Mouse (Mus musculus): ENCODE measurements at regions not wholly inside any gene's neighbourhood (a gene's known extent, or its start where the extent isn't known, plus 50 kb on each side); places are given as distances from the start of the nearest gene placed in this dataset.
A peak's percentile ranks its signal among the peaks of the same experiment; 100 is the strongest.

GRCm38 (mm10) chr11:71886771-71887170 is 137.1 kb downstream of the Wscd1 start:
- DNase-seq (ENCODE audit: low spot score in 2 of 2): no peak

- DNase-seq (ENCODE audit: low spot score in 2 of 2): no peak
These were observed 135.1 kb downstream of the Wscd1 start for GRCm38 (mm10) chr11:71884861-71885260.

DNA sequence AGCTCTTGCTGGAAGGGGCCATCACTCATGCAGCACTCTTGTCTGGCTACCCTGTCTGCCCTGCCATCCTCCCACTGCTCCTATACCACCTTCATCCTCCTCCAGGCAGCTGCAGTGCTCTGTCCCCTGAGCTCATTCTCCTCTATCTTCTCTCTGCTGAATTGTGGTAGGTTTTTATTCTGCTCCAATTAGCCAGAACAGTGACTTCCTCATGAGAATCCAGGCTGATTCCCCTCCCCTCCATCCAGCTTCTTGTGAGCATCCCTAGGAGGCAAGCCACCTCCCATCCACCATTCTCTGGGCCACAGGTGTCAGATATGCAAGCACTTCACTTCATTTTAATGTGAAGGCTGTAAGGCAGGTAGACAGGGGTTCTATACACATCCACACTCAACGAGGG is 132.1 kb downstream of the Wscd1 start:
- no peak for DNase-seq (ENCODE audit: low spot score in 2 of 2)

- no peak for DNase-seq (ENCODE audit: low spot score in 2 of 2)
These were observed 121.6 kb downstream of the Wscd1 start for GRCm38 (mm10) chr11:71871297-71871696.

- DNase-seq (ENCODE audit: low spot score in 2 of 2): no peak
These were observed 117.0 kb downstream of the Wscd1 start for GRCm38 (mm10) chr11:71866690-71867089.

- no peak for DNase-seq (ENCODE audit: low spot score in 2 of 2)
These were observed 108.2 kb downstream of the Wscd1 start for GRCm38 (mm10) chr11:71857926-71858325.

DNA sequence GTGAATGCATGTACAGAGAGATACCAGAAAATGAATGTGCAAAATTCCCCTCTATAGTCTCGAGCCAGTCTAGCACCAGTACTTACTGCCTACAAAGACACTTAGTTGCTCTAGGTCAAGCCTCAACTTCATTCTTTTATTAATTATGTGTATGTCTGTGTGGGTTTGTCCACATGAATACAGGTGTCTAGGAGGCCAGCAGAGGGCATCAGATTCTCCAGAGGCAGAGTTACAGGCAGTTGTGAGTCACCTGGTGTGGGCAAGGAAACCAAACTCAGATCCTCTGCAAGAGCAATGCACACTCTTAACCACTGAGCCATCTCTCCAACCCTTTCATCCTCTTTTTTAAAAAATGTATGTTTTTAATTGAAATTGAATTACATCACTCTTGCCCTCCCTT is 105.8 kb downstream of the Wscd1 start:
- DNase-seq (ENCODE audit: low spot score in 2 of 2): no peak

DNA sequence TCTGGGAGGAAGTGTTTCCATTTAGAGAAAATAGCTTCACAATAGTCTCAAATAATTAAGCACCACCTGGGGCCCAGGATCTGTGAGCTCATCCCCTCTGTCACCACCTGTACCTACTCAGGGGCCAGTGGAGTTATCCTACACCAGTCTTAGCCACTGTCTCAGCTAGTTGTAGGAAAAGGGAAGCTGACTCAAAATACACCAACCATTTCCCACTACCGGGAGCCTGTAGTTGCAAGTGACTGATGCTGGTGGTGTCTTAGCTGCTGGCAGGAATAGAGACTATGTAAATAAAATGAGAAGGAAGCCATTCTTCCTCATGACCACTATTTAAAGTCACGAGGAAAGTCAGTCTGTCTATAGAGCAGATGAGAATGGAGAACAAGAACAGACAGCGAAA is 105.3 kb downstream of the Wscd1 start:
- DNase-seq (ENCODE audit: low spot score in 2 of 2): no peak

GRCm38 (mm10) chr11:71847684-71848367 is 98.1 kb downstream of the Wscd1 start:
- DNase-seq (ENCODE audit: low spot score in 2 of 2): peak in 1 of 2 experiments; percentile 12

DNA sequence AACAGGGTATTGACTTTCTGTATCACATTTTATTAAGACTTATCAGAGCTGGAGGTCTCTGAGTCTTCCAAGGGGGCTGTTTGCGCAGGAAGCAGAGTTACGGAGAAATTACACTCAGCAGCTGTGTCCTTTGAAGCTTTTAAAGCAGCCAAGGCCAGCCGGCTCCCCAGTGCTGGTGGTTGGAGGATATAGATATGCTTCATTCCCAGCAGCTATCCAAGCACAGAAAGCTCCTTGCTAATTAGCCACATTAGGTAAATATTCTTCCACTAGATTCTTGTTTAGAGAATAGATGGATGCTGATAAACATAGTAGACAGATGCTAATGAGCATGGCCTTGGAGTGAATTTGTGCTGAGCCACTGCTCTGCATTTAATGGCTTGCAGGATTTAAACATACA is 96.8 kb downstream of the Wscd1 start:
- no peak for DNase-seq (ENCODE audit: low spot score in 2 of 2)

DNA sequence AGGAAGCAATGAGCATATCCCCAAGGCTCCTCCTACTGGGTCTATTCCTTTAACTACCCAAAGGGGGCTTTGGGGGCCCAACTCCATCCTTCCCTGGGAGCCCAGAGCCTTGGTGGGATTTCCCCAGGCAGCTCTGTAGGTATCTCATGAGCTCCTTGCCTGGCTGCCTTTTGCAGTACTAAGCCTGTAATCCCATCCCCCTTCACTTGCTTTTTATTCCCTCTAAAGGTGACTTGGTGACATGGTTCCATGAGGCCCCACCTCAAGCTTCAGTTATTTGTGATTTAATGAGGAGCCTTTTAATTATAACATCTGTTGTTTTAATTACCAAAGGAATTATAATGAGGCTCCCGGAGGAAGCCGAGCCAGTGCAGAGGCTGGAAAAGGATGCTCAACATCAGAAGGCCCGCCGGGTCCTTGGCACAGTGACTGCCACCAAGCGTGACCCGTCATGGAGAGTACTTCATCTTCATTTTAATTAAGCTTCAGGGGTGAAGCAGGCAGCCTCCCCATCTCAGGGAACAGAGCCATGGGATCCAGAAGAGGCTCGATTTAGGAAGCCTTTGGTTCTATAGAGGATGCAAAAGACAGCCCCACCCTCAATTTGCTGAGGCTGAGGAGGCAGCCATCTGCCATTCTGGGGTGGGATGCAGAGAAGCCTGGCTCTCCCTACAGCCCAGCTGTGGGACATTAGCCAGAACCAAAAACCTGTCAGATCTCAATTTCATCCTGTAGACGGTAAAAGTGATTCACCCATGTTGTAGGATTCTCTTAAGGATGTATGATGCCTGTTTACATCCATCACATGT is 91.1 kb downstream of the Wscd1 start:
- no peak for DNase-seq (ENCODE audit: low spot score in 2 of 2)
